Mouse (Mus musculus): ENCODE measurements around the gene Stt3a.

Gene Stt3a

DNA sequence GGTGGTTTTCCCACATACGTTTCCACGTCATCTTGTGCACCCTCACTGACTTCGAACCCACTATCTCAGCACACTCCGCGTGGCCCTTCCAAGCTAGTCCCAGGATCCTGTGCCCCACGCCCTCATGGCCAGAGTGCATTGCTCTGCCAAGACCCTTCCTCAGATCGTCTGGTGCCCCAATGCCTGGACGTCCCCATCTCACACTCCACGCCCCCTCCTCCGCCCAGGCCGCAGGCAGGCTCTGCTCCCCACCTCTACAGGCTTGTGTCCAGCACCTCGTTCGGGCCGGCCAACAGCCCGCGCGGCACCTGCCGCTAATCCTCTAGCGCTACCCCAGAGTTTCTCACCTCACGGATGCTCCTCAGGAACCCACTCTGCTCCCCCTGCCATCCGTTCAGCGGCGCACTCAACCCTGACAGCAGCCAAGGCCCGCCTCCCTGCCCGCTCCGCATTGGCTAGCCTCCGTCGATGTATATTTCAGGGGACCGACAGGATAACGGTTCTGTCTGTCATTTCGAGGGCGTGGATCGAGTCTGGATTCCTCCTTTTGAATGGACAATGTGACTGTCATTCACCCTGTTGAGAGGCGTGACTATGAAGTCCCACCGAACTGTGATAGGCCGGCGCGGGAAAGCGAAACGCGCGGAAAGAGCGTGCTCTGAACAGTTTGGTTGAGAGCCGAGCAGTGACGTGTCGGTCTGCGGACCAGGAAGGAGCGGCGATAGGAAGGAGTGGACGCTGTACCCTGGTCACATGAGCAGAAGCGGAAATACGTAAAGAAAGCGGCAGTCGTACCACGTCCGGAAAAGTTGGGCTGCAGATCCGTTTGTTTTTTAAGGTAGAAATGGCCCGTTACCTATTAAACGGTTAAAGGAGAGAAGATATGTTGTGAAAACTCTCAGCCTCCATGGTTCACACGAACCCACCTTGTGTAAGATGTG is at the start of gene Stt3a:
TSS of gene Stt3a (minus strand) at position 477 of the 941 bp plus-strand sequence.
- Histone ChIP-seq H3K27me3 (ENCODE audit: control insufficient read depth, insufficient read depth, low read length, poor library complexity, severe bottlenecking) (no peaks in the 10 kb centered on the region), H3K36me3 (ENCODE audit: control insufficient read depth, insufficient read depth, low read length, poor library complexity, severe bottlenecking) (peaks cover 5% of the 10 kb centered on the region)
- peak; percentile 100 for DNase-seq (ENCODE audit: low read depth, low spot score)

DNA sequence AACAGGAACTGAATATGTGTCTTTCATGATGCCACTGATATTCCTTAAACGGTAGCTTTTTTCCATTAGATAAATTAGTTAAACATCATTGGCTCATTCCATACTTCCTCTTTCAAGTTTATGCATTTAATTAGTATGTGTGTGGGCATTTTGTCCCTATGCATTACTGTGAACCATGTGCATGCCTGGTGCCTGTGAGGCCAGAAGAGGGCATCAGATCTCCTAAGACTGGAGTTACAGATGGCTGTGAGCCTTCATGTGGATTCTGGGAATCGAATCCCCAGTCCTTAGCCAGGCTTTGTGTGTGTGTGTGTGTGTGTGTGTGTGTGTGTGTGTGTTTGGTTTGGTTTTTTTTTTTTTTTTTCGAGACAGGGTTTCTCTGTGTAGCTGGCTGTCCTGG is 47.0 kb upstream of the Stt3a start:
- no peaks in the 10 kb centered on the region; the same call in 1 of the 2 replicates for H3K27me3 ChIP-seq (ENCODE audit: control insufficient read depth, insufficient read depth, low read length, poor library complexity, severe bottlenecking)
- DNase-seq (ENCODE audit: low read depth, low spot score): no peak
- H3K36me3 ChIP-seq (ENCODE audit: control insufficient read depth, insufficient read depth, low read length, poor library complexity, severe bottlenecking): no peaks in the 10 kb centered on the region

- no peaks in the 10 kb centered on the region for H3K36me3 ChIP-seq (ENCODE audit: control insufficient read depth, insufficient read depth, low read length, poor library complexity, severe bottlenecking)
- H3K27me3 ChIP-seq (ENCODE audit: control insufficient read depth, insufficient read depth, low read length, poor library complexity, severe bottlenecking): no peaks in the 10 kb centered on the region; the same call in 1 of the 2 replicates
- no peak for DNase-seq (ENCODE audit: low read depth, low spot score)
Observed at GRCm38 (mm10) chr9:36808126-36808785, 40.8 kb upstream of the Stt3a start.

DNA sequence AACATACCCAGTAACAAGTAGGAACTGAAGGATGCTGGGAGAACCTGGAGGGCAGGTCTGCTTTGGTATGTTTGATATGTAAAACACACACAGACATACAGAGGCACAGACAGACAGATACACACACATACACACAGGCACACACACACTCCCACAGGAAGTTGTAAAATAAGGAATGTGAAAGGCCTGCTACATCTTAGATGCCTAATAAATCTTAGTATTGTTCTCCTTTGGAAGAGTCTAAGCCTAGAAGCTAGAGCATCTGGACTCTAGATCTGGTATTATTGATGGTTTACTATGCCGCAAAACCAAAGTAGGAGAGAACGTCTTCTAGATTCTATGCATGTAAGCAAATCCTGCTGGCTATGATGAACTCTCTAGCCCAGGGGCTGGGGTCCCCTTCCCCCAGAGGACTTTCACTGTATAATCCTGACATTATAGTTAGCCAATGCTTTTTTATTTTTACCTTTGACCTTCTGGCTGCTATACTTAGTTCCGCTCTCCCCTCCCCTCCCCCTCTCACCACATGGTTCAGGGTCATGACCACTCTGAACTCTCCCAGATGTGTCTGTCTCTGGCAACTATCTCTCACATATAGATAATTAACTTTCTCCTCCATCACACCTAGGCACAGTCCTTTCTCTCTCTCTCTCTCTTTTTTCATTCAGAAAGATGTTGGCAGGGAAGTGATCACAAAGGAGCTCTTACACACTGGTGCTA is 37.9 kb upstream of the Stt3a start:
- Histone ChIP-seq H3K36me3 (ENCODE audit: control insufficient read depth, insufficient read depth, low read length, poor library complexity, severe bottlenecking) (no peaks in the 10 kb centered on the region), H3K27me3 (ENCODE audit: control insufficient read depth, insufficient read depth, low read length, poor library complexity, severe bottlenecking) (no peaks in the 10 kb centered on the region)
- DNase-seq (ENCODE audit: low read depth, low spot score): no peak

GRCm38 (mm10) chr9:36803926-36804325 is 36.4 kb upstream of the Stt3a start:
- no peak for DNase-seq (ENCODE audit: low read depth, low spot score)
- H3K36me3 ChIP-seq (ENCODE audit: control insufficient read depth, insufficient read depth, low read length, poor library complexity, severe bottlenecking): no peaks in the 10 kb centered on the region
- H3K27me3 ChIP-seq (ENCODE audit: control insufficient read depth, insufficient read depth, low read length, poor library complexity, severe bottlenecking): no peaks in the 10 kb centered on the region

DNA sequence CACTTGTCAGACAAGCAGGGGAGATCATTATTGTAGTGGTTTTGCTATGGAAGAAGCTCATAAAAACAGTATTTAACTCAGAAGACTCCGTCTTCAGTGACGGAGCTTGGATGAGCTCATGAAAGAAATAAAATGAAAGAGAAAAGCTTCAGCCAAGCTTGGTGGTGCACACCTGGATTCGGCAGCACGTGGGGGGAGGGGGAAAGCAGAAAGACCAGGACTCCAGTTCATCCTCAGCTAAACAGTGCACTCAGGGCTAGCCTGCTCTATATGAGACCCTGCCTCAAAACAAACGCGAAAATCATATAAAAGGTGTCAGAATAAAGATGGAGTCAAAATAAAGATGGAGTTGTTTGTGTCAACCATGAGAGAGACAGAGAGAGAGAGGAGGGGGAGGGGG is 35.9 kb upstream of the Stt3a start:
- Histone ChIP-seq H3K27me3 (ENCODE audit: control insufficient read depth, insufficient read depth, low read length, poor library complexity, severe bottlenecking) (no peaks in the 10 kb centered on the region), H3K36me3 (ENCODE audit: control insufficient read depth, insufficient read depth, low read length, poor library complexity, severe bottlenecking) (no peaks in the 10 kb centered on the region)
- DNase-seq (ENCODE audit: low read depth, low spot score): no peak

- DNase-seq (ENCODE audit: low read depth, low spot score): no peak
- no peaks in the 10 kb centered on the region for H3K27me3 ChIP-seq (ENCODE audit: control insufficient read depth, insufficient read depth, low read length, poor library complexity, severe bottlenecking)
- H3K36me3 ChIP-seq (ENCODE audit: control insufficient read depth, insufficient read depth, low read length, poor library complexity, severe bottlenecking): no peaks in the 10 kb centered on the region
Observed at GRCm38 (mm10) chr9:36802951-36803350, 35.5 kb upstream of the Stt3a start.

DNA sequence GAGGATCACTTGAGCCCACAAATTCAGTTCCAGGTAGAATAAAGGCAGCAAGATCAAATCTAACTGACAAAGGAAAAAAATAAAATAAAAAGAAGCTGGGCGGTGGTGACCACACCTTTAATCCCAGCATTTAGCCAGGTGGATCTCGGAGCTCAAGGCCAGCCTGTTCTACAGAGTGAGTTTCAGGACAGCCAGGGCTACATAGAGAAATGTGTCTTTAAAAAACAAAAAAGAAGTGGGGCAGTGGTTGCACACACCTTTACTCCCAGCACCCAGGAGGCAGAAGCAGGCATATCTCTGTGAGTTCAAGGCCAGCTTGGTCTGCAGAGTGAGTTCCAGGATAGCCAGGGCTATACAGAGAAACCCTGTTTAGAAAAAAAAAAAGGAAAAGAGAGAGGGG is 34.5 kb upstream of the Stt3a start:
- Histone ChIP-seq H3K36me3 (ENCODE audit: control insufficient read depth, insufficient read depth, low read length, poor library complexity, severe bottlenecking) (no peaks in the 10 kb centered on the region), H3K27me3 (ENCODE audit: control insufficient read depth, insufficient read depth, low read length, poor library complexity, severe bottlenecking) (no peaks in the 10 kb centered on the region; the same call in 1 of the 2 replicates)
- DNase-seq (ENCODE audit: low read depth, low spot score): no peak

GRCm38 (mm10) chr9:36796781-36797555 is 29.5 kb upstream of the Stt3a start, which contains the start of gene Ei24:
Ei24 (minus strand) TSS chr9:36797393.
- DNase-seq (ENCODE audit: low read depth, low spot score): peak; percentile 73
- Histone ChIP-seq H3K36me3 (ENCODE audit: control insufficient read depth, insufficient read depth, low read length, poor library complexity, severe bottlenecking) (no peaks in the 10 kb centered on the region), H3K27me3 (ENCODE audit: control insufficient read depth, insufficient read depth, low read length, poor library complexity, severe bottlenecking) (no peaks in the 10 kb centered on the region; the same call in 1 of the 2 replicates)

DNA sequence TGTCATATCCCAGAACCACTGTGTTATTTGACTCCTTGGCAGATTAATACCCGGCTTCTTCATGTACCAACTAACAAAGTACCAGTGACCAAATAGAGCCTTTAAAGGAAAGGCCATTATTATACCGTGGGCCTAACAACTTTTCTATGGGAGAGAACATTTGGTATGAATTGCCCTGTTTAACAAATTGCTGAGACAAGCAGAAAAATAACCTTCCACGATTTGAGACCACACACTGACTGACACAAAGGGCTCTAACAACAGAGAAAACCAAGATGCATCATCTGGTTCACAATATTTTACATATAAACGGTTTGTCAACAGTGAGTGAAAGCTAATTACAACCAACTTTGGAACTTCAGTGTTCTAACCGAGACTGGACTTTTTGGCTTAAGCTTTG is 28.7 kb upstream of the Stt3a start:
- no peak for DNase-seq (ENCODE audit: low read depth, low spot score)
- H3K27me3 ChIP-seq (ENCODE audit: control insufficient read depth, insufficient read depth, low read length, poor library complexity, severe bottlenecking): no peaks in the 10 kb centered on the region; the same call in 1 of the 2 replicates
- H3K36me3 ChIP-seq (ENCODE audit: control insufficient read depth, insufficient read depth, low read length, poor library complexity, severe bottlenecking): no peaks in the 10 kb centered on the region; the same call in 1 of the 2 replicates

- no peak for DNase-seq (ENCODE audit: low read depth, low spot score)
- Histone ChIP-seq H3K36me3 (ENCODE audit: control insufficient read depth, insufficient read depth, low read length, poor library complexity, severe bottlenecking) (no peaks in the 10 kb centered on the region; the same call in 1 of the 2 replicates), H3K27me3 (ENCODE audit: control insufficient read depth, insufficient read depth, low read length, poor library complexity, severe bottlenecking) (no peaks in the 10 kb centered on the region; the same call in 1 of the 2 replicates)
Observed at GRCm38 (mm10) chr9:36795556-36795955, 28.1 kb upstream of the Stt3a start.

DNA sequence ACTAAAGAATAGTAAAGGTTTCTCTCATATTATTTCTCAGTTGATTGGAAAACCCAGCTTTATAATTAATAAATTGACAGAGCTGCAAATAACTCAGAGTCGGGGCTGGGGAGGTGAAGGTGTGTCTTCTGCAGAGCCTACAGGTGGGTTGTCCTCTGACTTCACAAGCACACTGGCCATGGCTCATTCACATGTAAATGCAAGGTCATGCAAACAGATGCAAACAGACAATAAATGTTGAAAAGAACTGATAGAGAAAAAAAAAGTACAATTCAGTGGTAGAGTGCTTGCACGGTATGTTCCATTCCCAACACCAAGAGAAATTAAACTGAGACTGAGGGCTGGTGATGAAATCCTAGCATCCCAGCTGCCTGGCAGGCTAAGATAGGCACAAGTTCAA is 27.0 kb upstream of the Stt3a start:
- H3K27me3 ChIP-seq (ENCODE audit: control insufficient read depth, insufficient read depth, low read length, poor library complexity, severe bottlenecking): no peaks in the 10 kb centered on the region; the same call in 1 of the 2 replicates
- no peak for DNase-seq (ENCODE audit: low read depth, low spot score)
- H3K36me3 ChIP-seq (ENCODE audit: control insufficient read depth, insufficient read depth, low read length, poor library complexity, severe bottlenecking): no peaks in the 10 kb centered on the region; the same call in 1 of the 2 replicates

- H3K27me3 ChIP-seq (ENCODE audit: control insufficient read depth, insufficient read depth, low read length, poor library complexity, severe bottlenecking): no peaks in the 10 kb centered on the region
- H3K36me3 ChIP-seq (ENCODE audit: control insufficient read depth, insufficient read depth, low read length, poor library complexity, severe bottlenecking): peaks cover 5% of the 10 kb centered on the region; the same call in 1 of the 2 replicates
- DNase-seq (ENCODE audit: low read depth, low spot score): no peak
Observed at GRCm38 (mm10) chr9:36792191-36792590, 24.7 kb upstream of the Stt3a start.

- Histone ChIP-seq H3K27me3 (ENCODE audit: control insufficient read depth, insufficient read depth, low read length, poor library complexity, severe bottlenecking) (no peaks in the 10 kb centered on the region), H3K36me3 (ENCODE audit: control insufficient read depth, insufficient read depth, low read length, poor library complexity, severe bottlenecking) (peaks cover 11% of the 10 kb centered on the region; the same call in 1 of the 2 replicates)
- DNase-seq (ENCODE audit: low read depth, low spot score): no peak
Observed at GRCm38 (mm10) chr9:36783921-36784320, 16.4 kb upstream of the Stt3a start.

Data from splenic B cell, adult 2 months (primary cell).